Mouse (Mus musculus): ENCODE measurements around the gene Rpp21. TPM values are rescaled to one million over a fixed set of nuclear protein-coding genes. Genes with fewer than 3 reads are reported as not detected.

The Rpp21 gene
- total RNA-seq (2023) = 10 to 100 TPM; 41.6 to 47.7 TPM

DNA sequence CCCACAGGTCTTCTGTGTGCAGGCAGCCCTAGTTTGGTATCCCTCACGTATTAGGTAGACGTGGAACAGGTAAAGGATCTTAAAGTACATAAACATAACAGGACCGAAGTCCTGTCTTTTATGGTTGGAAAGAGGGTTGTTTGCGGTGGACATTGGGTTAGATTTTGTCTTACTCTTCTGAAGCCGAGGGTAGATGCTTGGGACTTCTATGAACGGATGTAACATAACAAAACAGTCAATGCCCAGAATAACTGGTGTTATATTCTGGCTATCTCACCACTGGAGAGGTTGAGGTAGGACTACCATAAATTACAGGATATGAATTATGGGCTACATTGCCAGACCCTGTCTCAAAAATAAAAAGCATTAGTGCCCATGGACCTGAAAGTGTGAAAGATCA lies at the start of gene Rpp21:
Gene Rpp21, minus strand, starts transcription at position 101 of the 400 bp plus-strand sequence.

DNA sequence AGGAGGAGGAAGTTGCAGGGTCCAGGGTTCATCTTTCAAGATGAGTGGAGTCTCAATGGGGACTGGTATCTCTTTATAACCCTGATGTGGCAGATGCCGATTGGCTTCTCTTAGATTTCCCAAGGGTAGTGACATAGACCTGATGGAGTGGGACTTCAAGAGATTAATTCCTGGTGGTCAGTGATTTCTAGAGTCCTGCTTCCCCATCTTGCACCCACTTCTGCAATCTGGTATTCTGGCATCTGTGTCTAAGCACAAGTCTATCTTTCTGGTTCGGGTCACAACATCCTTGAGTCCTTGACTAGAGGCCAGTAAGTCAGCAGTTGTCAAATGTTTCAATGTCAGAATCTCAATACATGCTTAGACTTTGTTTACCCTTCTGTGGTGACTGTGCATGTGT lies 28.5 kb upstream of the Rpp21 start, which contains the start of gene H2-M10.2:
Gene H2-M10.2, minus strand, starts transcription at position 101 of the 400 bp plus-strand sequence.

GRCm38 (mm10) chr17:36271586-36272256 lies 13.9 kb upstream of the Rpp21 start, which contains the start of gene Trim39:
Trim39 (minus strand) TSS chr17:36272247.

Other genes with a start within 250 kb of the Rpp21 start
- 10 to 100 TPM; 34.1 to 43.9 TPM for gene H2-T24, start 237.5 kb downstream of the Rpp21 start, total RNA-seq (2023)
- 100 to 1,000 TPM; 152 to 158 TPM for gene H2-T23, start 225.2 kb downstream of the Rpp21 start, total RNA-seq (2023)
- 10 to 100 TPM; 26.7 to 31.3 TPM for gene H2-T22, start 215.3 kb downstream of the Rpp21 start, total RNA-seq (2023)
- gene Gm6034, start 215.1 kb downstream of the Rpp21 start, total RNA-seq (2023) = under 1 TPM in 1 of 2 experiments, not detected in 1; 0.35 TPM
- 10 to 100 TPM; 28.3 to 31.6 TPM for gene Gm11127, start 199.7 kb downstream of the Rpp21 start, total RNA-seq (2023)
- under 1 TPM in 1 of 2 experiments, not detected in 1; 0.31 TPM for gene Gm19684, start 136.4 kb downstream of the Rpp21 start, total RNA-seq (2023)
- gene Gm7030, start 128.6 kb downstream of the Rpp21 start, total RNA-seq (2023) = 1 to 10 TPM; 1.4 to 1.5 TPM
- not detected for gene Gm8909, start 89.5 kb downstream of the Rpp21 start, total RNA-seq (2023)
- gene H2-T3, start 67.8 kb downstream of the Rpp21 start, total RNA-seq (2023) = not detected
- 10 to 100 TPM; 32.0 to 34.1 TPM for gene Trim39, start 14.2 kb upstream of the Rpp21 start, total RNA-seq (2023)
- not detected for gene H2-M10.2, start 28.4 kb upstream of the Rpp21 start, total RNA-seq (2023)
- gene H2-M10.1, start 68.1 kb upstream of the Rpp21 start, total RNA-seq (2023) = not detected
- not detected for gene H2-M10.3, start 110.3 kb upstream of the Rpp21 start, total RNA-seq (2023)
- gene H2-M10.4, start 204.3 kb upstream of the Rpp21 start, total RNA-seq (2023) = not detected

Data from neutrophil, adult 83 days (primary cell).